Mouse (Mus musculus): ENCODE results near the gene Cacna2d4. TPM values are rescaled to one million over a fixed set of nuclear protein-coding genes. Genes with fewer than 3 reads are reported as not detected.

The Cacna2d4 gene
- total RNA-seq, 1 experiment from 2014 or later = 1.1 TPM

DNA sequence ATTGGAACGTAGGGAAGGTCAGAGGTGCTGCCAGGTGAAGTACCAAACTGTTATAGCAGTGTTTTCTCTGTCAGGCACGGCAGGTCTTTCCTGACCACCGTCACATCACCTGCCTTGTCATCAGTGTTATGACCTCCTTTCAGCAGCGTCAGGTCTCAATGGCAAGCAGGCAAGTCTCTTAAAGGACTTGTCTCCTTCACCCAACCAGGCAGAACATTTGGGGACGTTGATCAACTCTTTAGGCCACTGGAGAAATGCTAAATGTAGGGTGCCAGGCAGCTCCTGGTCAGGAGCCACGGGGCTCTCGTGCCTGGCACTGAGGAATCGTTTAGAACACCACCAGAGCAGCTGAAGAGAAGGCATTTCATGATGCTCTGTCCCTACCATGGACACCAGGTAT lies 115.3 kb downstream of the Cacna2d4 start:
- no peak for ATAC-seq (replicated peaks in 1 of 2; ENCODE audit: insufficient read depth in 1 of 2, low FRiP score in 2 of 2, low TSS enrichment in 1 of 2, low read depth in 1 of 2, poor library complexity in 2 of 2, severe bottlenecking in 2 of 2)

- ATAC-seq (replicated peaks in 1 of 2; ENCODE audit: insufficient read depth in 1 of 2, low FRiP score in 2 of 2, low TSS enrichment in 1 of 2, low read depth in 1 of 2, poor library complexity in 2 of 2, severe bottlenecking in 2 of 2) = no peak
Measured at GRCm38 (mm10) chr6:119352501-119352900, 116.2 kb downstream of the Cacna2d4 start.

GRCm38 (mm10) chr6:119358020-119358571 lies 121.8 kb downstream of the Cacna2d4 start:
- ATAC-seq (replicated peaks in 1 of 2; ENCODE audit: insufficient read depth in 1 of 2, low FRiP score in 2 of 2, low TSS enrichment in 1 of 2, low read depth in 1 of 2, poor library complexity in 2 of 2, severe bottlenecking in 2 of 2) = no peak

GRCm38 (mm10) chr6:119360250-119360649 lies 123.9 kb downstream of the Cacna2d4 start:
- ATAC-seq (replicated peaks in 1 of 2; ENCODE audit: insufficient read depth in 1 of 2, low FRiP score in 2 of 2, low TSS enrichment in 1 of 2, low read depth in 1 of 2, poor library complexity in 2 of 2, severe bottlenecking in 2 of 2) = peak; percentile 70 to 77; a peak in 3 of 4 replicates

- peak in 1 of 2 experiments; percentile 25; a peak in 1 of 4 replicates for ATAC-seq (replicated peaks in 1 of 2; ENCODE audit: insufficient read depth in 1 of 2, low FRiP score in 2 of 2, low TSS enrichment in 1 of 2, low read depth in 1 of 2, poor library complexity in 2 of 2, severe bottlenecking in 2 of 2)
Measured at GRCm38 (mm10) chr6:119360925-119361702, 124.8 kb downstream of the Cacna2d4 start.

DNA sequence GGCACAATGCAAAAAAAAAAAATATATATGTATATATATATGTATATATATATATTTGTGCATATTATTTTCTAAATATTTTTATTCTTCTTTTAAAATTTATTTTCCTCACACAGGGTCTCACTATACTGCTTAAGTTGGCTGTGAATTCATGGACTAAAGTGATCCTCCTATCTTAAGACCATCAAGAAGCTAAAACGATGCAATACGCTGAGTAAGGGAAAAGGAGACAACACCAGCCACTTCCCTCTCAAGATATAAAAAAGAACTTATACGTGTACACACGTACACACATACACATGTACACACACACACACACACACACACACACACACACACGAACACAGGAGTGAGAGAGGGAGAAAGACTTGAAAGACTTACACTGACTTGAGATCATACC lies 127.3 kb downstream of the Cacna2d4 start:
- ATAC-seq (replicated peaks in 1 of 2; ENCODE audit: insufficient read depth in 1 of 2, low FRiP score in 2 of 2, low TSS enrichment in 1 of 2, low read depth in 1 of 2, poor library complexity in 2 of 2, severe bottlenecking in 2 of 2) = no peak

- peak; percentile 46 to 47; a peak in 2 of 4 replicates for ATAC-seq (replicated peaks in 1 of 2; ENCODE audit: insufficient read depth in 1 of 2, low FRiP score in 2 of 2, low TSS enrichment in 1 of 2, low read depth in 1 of 2, poor library complexity in 2 of 2, severe bottlenecking in 2 of 2)
Measured at GRCm38 (mm10) chr6:119366800-119367199, 130.5 kb downstream of the Cacna2d4 start.

DNA sequence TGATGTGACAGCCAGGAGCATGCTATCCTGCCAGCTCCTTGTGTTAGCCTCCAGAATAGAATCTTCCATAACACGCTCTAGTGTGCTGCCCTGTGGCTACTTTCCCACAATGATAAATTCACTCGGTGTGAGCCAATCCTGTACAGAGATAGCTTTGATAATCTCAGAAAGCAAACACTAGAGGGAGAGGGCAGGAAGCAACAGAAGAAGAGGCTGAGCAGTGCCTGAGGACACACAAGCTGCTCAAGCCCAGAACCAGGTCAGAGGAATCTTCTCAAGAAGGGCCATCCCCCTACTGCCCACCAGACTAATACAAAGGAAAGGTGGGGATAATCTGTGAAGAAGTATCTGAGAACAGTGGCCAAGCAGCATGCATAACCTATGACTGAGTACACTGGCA lies 131.1 kb downstream of the Cacna2d4 start:
- peak in 1 of 2 experiments; percentile 22; a peak in 1 of 4 replicates for ATAC-seq (replicated peaks in 1 of 2; ENCODE audit: insufficient read depth in 1 of 2, low FRiP score in 2 of 2, low TSS enrichment in 1 of 2, low read depth in 1 of 2, poor library complexity in 2 of 2, severe bottlenecking in 2 of 2)

DNA sequence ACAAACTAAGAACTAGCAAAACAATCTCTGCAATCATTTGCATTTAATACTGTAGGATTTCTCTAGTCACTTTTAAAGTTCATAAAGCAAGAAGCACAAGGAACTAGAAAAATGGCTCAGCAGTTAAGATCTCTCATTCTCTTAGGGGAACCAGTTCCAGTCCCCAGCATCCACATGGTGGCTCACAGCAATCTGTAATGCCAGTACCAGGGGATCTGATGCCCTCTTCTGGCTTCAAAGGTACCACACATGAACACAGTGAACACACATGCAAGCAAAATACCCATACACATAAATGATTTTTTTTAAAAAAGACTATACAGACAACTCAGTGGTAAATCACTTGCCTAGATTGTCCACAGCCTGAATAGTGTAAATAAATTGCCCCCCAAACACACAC lies 135.3 kb downstream of the Cacna2d4 start:
- no peak for ATAC-seq (replicated peaks in 1 of 2; ENCODE audit: insufficient read depth in 1 of 2, low FRiP score in 2 of 2, low TSS enrichment in 1 of 2, low read depth in 1 of 2, poor library complexity in 2 of 2, severe bottlenecking in 2 of 2)

GRCm38 (mm10) chr6:119372237-119372636 lies 135.9 kb downstream of the Cacna2d4 start:
- ATAC-seq (replicated peaks in 1 of 2; ENCODE audit: insufficient read depth in 1 of 2, low FRiP score in 2 of 2, low TSS enrichment in 1 of 2, low read depth in 1 of 2, poor library complexity in 2 of 2, severe bottlenecking in 2 of 2) = no peak

DNA sequence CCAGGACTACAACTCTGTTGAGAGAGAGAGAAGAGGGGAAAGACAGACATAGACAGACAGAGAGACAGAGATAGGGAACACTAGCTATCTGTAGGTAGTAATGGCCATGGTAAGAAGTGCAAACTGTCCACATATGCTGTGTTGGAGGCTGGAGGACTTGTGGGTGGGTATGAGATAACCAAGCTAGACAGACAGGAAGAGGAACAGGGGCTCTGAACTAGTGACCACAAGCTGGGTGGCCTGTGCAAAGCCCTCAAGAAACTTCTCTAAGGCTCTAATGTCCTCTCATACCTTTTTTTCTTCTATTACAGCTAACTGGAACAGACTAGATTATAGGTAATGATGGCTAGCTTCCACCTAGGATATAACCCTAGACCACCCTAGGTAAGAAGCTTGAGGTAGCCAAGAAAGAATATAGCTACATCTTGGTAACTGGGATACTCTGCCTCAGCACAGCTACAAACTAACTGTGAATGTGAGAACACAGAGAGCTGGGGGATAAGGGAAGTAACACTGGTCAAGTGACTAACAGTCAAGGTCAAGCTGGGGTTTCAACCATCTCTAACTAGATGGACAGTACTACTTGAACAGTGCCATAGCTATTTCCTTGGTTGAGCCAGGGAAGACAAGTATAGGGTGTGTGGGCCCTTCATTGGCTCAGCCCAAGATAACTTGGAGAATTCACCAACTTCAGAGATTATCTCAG lies 136.8 kb downstream of the Cacna2d4 start:
- ATAC-seq (replicated peaks in 1 of 2; ENCODE audit: insufficient read depth in 1 of 2, low FRiP score in 2 of 2, low TSS enrichment in 1 of 2, low read depth in 1 of 2, poor library complexity in 2 of 2, severe bottlenecking in 2 of 2) = 0 out of 4 replicates have a peak, but pooled peaks of 1 of the 2 experiments have one; percentile 15

DNA sequence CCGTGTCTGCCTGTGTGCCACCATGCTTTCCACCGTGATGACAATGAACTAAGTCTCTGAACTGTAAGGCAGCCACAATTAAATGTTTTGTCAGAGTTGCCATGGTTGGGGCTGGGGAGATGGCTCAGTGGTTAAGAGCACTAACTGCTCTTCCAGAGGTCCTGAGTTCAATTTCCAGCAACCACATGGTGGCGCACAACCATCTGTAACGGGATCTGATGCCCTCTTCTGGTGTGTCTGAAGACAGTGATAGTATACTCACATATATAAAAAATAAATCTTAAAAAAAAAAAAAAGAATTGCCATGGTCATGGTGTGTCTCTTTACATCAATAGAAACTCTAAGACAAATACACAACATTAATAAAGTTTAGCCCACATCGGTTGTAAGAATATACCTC lies 138.7 kb downstream of the Cacna2d4 start:
- ATAC-seq (replicated peaks in 1 of 2; ENCODE audit: insufficient read depth in 1 of 2, low FRiP score in 2 of 2, low TSS enrichment in 1 of 2, low read depth in 1 of 2, poor library complexity in 2 of 2, severe bottlenecking in 2 of 2) = no peak

DNA sequence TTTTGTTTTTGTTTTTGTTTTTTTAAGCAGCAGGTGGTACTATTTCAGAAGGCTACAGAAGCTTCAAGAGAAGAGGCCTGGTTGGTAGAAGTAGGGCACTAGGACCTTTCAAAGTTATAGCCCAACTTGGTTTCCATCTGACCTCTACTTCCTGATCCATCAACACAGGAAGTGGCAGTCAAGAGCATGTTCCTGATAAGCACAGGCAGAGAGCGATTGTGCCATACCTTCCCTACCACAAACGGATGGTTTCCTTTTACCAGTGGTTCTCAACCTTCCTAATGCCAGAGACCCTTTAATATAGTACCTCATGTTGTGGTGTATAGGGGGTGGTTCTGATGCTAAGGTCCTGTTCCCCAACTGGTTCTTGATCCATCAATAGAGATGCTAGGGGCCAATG lies 141.3 kb downstream of the Cacna2d4 start:
- peak; percentile 96 to 97 for ATAC-seq (replicated peaks in 1 of 2; ENCODE audit: insufficient read depth in 1 of 2, low FRiP score in 2 of 2, low TSS enrichment in 1 of 2, low read depth in 1 of 2, poor library complexity in 2 of 2, severe bottlenecking in 2 of 2)

DNA sequence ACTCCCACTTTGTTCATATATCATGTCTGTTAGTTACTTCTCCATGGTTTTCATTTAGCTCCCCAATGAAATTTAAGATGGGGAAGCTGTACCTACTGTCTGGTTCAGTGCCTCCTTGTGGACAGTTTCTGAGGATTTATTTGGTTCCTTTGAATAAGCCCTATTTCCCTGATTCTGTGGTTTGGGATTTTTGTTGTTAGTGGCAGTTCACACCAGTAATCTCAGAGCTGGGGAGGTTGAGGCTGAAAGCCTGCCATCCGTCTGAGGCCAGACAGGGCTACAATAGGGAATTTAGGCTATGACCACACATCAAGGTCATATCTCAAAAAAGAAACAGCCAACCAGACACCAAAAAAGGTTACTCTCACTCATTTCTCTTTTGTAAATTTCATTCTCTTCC lies 142.3 kb downstream of the Cacna2d4 start:
- ATAC-seq (replicated peaks in 1 of 2; ENCODE audit: insufficient read depth in 1 of 2, low FRiP score in 2 of 2, low TSS enrichment in 1 of 2, low read depth in 1 of 2, poor library complexity in 2 of 2, severe bottlenecking in 2 of 2) = no peak

GRCm38 (mm10) chr6:119385668-119386067 lies 149.3 kb downstream of the Cacna2d4 start:
- no peak for ATAC-seq (replicated peaks in 1 of 2; ENCODE audit: insufficient read depth in 1 of 2, low FRiP score in 2 of 2, low TSS enrichment in 1 of 2, low read depth in 1 of 2, poor library complexity in 2 of 2, severe bottlenecking in 2 of 2)

- no peak for ATAC-seq (replicated peaks in 1 of 2; ENCODE audit: insufficient read depth in 1 of 2, low FRiP score in 2 of 2, low TSS enrichment in 1 of 2, low read depth in 1 of 2, poor library complexity in 2 of 2, severe bottlenecking in 2 of 2)
Measured at GRCm38 (mm10) chr6:119386421-119386820, 150.1 kb downstream of the Cacna2d4 start.

GRCm38 (mm10) chr6:119386821-119387220 lies 150.5 kb downstream of the Cacna2d4 start:
- ATAC-seq (replicated peaks in 1 of 2; ENCODE audit: insufficient read depth in 1 of 2, low FRiP score in 2 of 2, low TSS enrichment in 1 of 2, low read depth in 1 of 2, poor library complexity in 2 of 2, severe bottlenecking in 2 of 2) = no peak

Measured in hematopoietic stem cell, adult 5-6 weeks (primary cell).